Mouse (Mus musculus) intestine, embryonic 16.5 days (tissue): ENCODE data around the gene Dbh. TPM values are rescaled to one million over a fixed set of nuclear protein-coding genes. Genes with fewer than 3 reads are reported as not detected.

ENCODE experiments used
- ATAC-seq: fragments of 200-750 bp; cut with Nextera tagmentation; 2 replicates; pipeline ENCODE4 v1.8.0; 2017; ENCODE audit warnings: moderate TSS enrichment, moderate library complexity
- H3K27ac ChIP-seq: fragments of 300-500 bp; sonication (generic); 2 replicates; pipeline ENCODE4 v1.5.1; 2014; ENCODE audit warnings: mild to moderate bottlenecking, low read length
- H3K27me3 ChIP-seq: fragments of 300-500 bp; sonication (generic); replicated peaks from 2 replicates; pipeline ENCODE4 v1.6.1; 2014; ENCODE audit warnings: low read length, control low read depth, mixed read lengths; ENCODE audit not compliant: control insufficient read depth, insufficient read depth
- H3K36me3 ChIP-seq: fragments of 300-500 bp; sonication (generic); 2 replicates; pipeline ENCODE4 v1.6.1; 2014; ENCODE audit warnings: low read length, control low read depth; ENCODE audit not compliant: control insufficient read depth, insufficient read depth
- H3K4me1 ChIP-seq: fragments of 300-500 bp; sonication (generic); 2 replicates; pipeline ENCODE4 v1.6.1; 2014; ENCODE audit warnings: low read length, control low read depth, mixed read lengths; ENCODE audit not compliant: control insufficient read depth, insufficient read depth
- H3K4me2 ChIP-seq: fragments of 300-500 bp; sonication (generic); 2 replicates; pipeline ENCODE4 v1.6.1; 2014; ENCODE audit warnings: low read depth, low read length, control low read depth
- H3K4me3 ChIP-seq: fragments of 300-500 bp; sonication (generic); 2 replicates; pipeline ENCODE4 v1.5.1; 2014; ENCODE audit warnings: mild to moderate bottlenecking, low read length
- H3K9ac ChIP-seq: fragments of 300-500 bp; sonication (generic); 2 replicates; pipeline ENCODE4 v1.6.1; 2014; ENCODE audit warnings: low read depth, low read length
- H3K9me3 ChIP-seq: fragments of 300-500 bp; sonication (generic); 2 replicates; pipeline ENCODE4 v1.6.1; 2016; ENCODE audit warnings: low read length, control low read depth; ENCODE audit not compliant: control insufficient read depth
- WGBS: fragments of 180-500 bp; shearing (Covaris S2); extraction: QIAGEN DNeasy Blood & Tissue Kit; methylation state at CpG from one replicate; pipeline ENCODE4 v1.1.7; 2014; 5-methylcytosine and 5-hydroxymethylcytosine counted together
- polyA plus RNA-seq: library from polyadenylated mRNA; unstranded; fragments of >200 nt; fragmentation: Nextera tagmentation; extraction: Ambion mirVana; gene quantifications from 2 replicates; pipeline ENCODE4 v1.2.1, GENCODE M21; 2015

The Dbh gene
- polyA plus RNA-seq, 1 experiment from 2014 or later, result 1.4 TPM

- ATAC-seq, result no peak
- H3K27ac ChIP-seq, result no peak overlapping the region
- H3K9me3 ChIP-seq, result no peaks in the 10 kb centered on the region
- no peaks in the 10 kb centered on the region for H3K27me3 ChIP-seq
- no peak overlapping the region for H3K9ac ChIP-seq
- no peaks in the 10 kb centered on the region for H3K36me3 ChIP-seq
- peaks cover 13% of the 10 kb centered on the region for H3K4me1 ChIP-seq
- 89% methylated on average over 5 of the region's 5 CpGs for WGBS
- no peak overlapping the region for H3K4me2 ChIP-seq
- no peak overlapping the region for H3K4me3 ChIP-seq
Measured at GRCm38 (mm10) chr2:27207126-27207525, 42.1 kb downstream of the Dbh start.

GRCm38 (mm10) chr2:27209370-27209769 is 44.3 kb downstream of the Dbh start:
- H3K4me2 ChIP-seq, result no peak overlapping the region
- 65% methylated on average over 9 of the region's 9 CpGs for WGBS
- no peak overlapping the region; the same call in 1 of the 2 replicates for H3K27ac ChIP-seq
- H3K4me1 ChIP-seq, result peaks cover 13% of the 10 kb centered on the region
- no peaks in the 10 kb centered on the region for H3K9me3 ChIP-seq
- peak overlapping the region; percentile 19; the same call in 1 of the 2 replicates for H3K9ac ChIP-seq
- ATAC-seq, result no peak
- H3K36me3 ChIP-seq, result no peaks in the 10 kb centered on the region
- no peak overlapping the region for H3K4me3 ChIP-seq
- no peaks in the 10 kb centered on the region for H3K27me3 ChIP-seq

- Histone ChIP-seq H3K9me3 (no peaks in the 10 kb centered on the region), H3K4me3 (no peak overlapping the region), H3K4me2 (no peak overlapping the region), H3K36me3 (no peaks in the 10 kb centered on the region), H3K27ac (no peak overlapping the region), H3K9ac (peak overlapping the region; percentile 19; the same call in 1 of the 2 replicates), H3K27me3 (no peaks in the 10 kb centered on the region), H3K4me1 (peaks cover 13% of the 10 kb centered on the region)
- 43% methylated on average over 5 of the region's 5 CpGs for WGBS
- no peak for ATAC-seq
Measured at GRCm38 (mm10) chr2:27209816-27210215, 44.8 kb downstream of the Dbh start.

GRCm38 (mm10) chr2:27210255-27210654 is 45.2 kb downstream of the Dbh start:
- ATAC-seq, result no peak
- WGBS, result 49% methylated on average over 7 of the region's 7 CpGs
- Histone ChIP-seq H3K4me3 (no peak overlapping the region), H3K4me2 (no peak overlapping the region), H3K27ac (no peak overlapping the region), H3K36me3 (no peaks in the 10 kb centered on the region), H3K9ac (no peak overlapping the region), H3K9me3 (no peaks in the 10 kb centered on the region), H3K27me3 (no peaks in the 10 kb centered on the region), H3K4me1 (peaks cover 13% of the 10 kb centered on the region)

GRCm38 (mm10) chr2:27210676-27211210 is 45.7 kb downstream of the Dbh start:
- H3K4me2 ChIP-seq, result no peak overlapping the region
- no peak overlapping the region for H3K4me3 ChIP-seq
- ATAC-seq, result no peak
- H3K9ac ChIP-seq, result no peak overlapping the region
- no peaks in the 10 kb centered on the region for H3K27me3 ChIP-seq
- H3K9me3 ChIP-seq, result no peaks in the 10 kb centered on the region
- no peak overlapping the region for H3K27ac ChIP-seq
- 74% methylated on average over 12 of the region's 12 CpGs for whole genome bisulfite sequencing
- peaks cover 13% of the 10 kb centered on the region for H3K4me1 ChIP-seq
- no peaks in the 10 kb centered on the region for H3K36me3 ChIP-seq

GRCm38 (mm10) chr2:27211966-27212893 is 47.2 kb downstream of the Dbh start:
- Histone ChIP-seq H3K4me2 (no peak overlapping the region), H3K9me3 (no peaks in the 10 kb centered on the region), H3K36me3 (no peaks in the 10 kb centered on the region), H3K27ac (no peak overlapping the region), H3K9ac (no peak overlapping the region), H3K27me3 (no peaks in the 10 kb centered on the region), H3K4me3 (no peak overlapping the region), H3K4me1 (0 out of 2 replicates have a peak, but pooled peaks cover 3% of the 10 kb centered on the region)
- 65% methylated on average over 8 of the region's 8 CpGs for WGBS
- no peak for ATAC-seq

GRCm38 (mm10) chr2:27215537-27215936 is 50.5 kb downstream of the Dbh start:
- 80% methylated on average over 2 of the region's 2 CpGs for WGBS
- H3K27ac ChIP-seq, result no peak overlapping the region
- H3K9ac ChIP-seq, result no peak overlapping the region
- no peaks in the 10 kb centered on the region for H3K27me3 ChIP-seq
- no peaks in the 10 kb centered on the region for H3K4me1 ChIP-seq
- no peak overlapping the region for H3K4me3 ChIP-seq
- H3K36me3 ChIP-seq, result 0 out of 2 replicates have a peak, but pooled peaks cover 3% of the 10 kb centered on the region
- ATAC-seq, result no peak
- H3K4me2 ChIP-seq, result no peak overlapping the region
- no peaks in the 10 kb centered on the region for H3K9me3 ChIP-seq

GRCm38 (mm10) chr2:27218121-27218544 is 53.1 kb downstream of the Dbh start:
- H3K4me3 ChIP-seq, result no peak overlapping the region
- no peaks in the 10 kb centered on the region for H3K4me1 ChIP-seq
- H3K4me2 ChIP-seq, result no peak overlapping the region
- no peak for ATAC-seq
- H3K36me3 ChIP-seq, result 0 out of 2 replicates have a peak, but pooled peaks cover 3% of the 10 kb centered on the region
- WGBS, result 84% methylated on average over 2 of the region's 2 CpGs
- no peak overlapping the region for H3K27ac ChIP-seq
- no peak overlapping the region for H3K9ac ChIP-seq
- no peaks in the 10 kb centered on the region for H3K9me3 ChIP-seq
- no peaks in the 10 kb centered on the region for H3K27me3 ChIP-seq

GRCm38 (mm10) chr2:27218569-27218968 is 53.5 kb downstream of the Dbh start:
- Histone ChIP-seq H3K36me3 (0 out of 2 replicates have a peak, but pooled peaks cover 3% of the 10 kb centered on the region), H3K4me1 (no peaks in the 10 kb centered on the region), H3K27me3 (no peaks in the 10 kb centered on the region), H3K4me3 (no peak overlapping the region), H3K9me3 (no peaks in the 10 kb centered on the region), H3K9ac (no peak overlapping the region), H3K4me2 (no peak overlapping the region), H3K27ac (no peak overlapping the region)
- no peak for ATAC-seq
- WGBS, result 92% methylated on average over 8 of the region's 8 CpGs
